Mouse (Mus musculus) testis, adult 10 weeks (tissue): Measurements from ENCODE around the gene AU041133. TPM values are rescaled to one million over a fixed set of nuclear protein-coding genes. Genes with fewer than 3 reads are reported as not detected.

ENCODE experiments used
- polyA plus RNA-seq: library from polyadenylated mRNA; stranded (reverse); fragments of 350-450 nt; fragmentation: Illumina TruSeq; extraction: RNeasy Lipid Tissue Mini Kit (QIAGEN cat#74804); gene quantifications from one replicate; pipeline ENCODE4 v1.2.3, GENCODE M21; 2014; ENCODE audit warnings: low read depth, low replicate concordance

The AU041133 gene
- polyA plus RNA-seq = 4.5 TPM

GRCm38 (mm10) chr10:82127850-82128401, at the start of gene AU041133:
AU041133 (plus strand) TSS chr10:82128013.

GRCm38 (mm10) chr10:82082728-82083621, 44.8 kb upstream of the AU041133 start, which contains the start of gene BC024063:
BC024063 (plus strand) TSS chr10:82083353.

Other genes starting within 250 kb of the AU041133 start
- 4.8 TPM for gene Zfp781, start 197.5 kb upstream of the AU041133 start, polyA plus RNA-seq
- 2.4 TPM for gene Zfp873, start 79.9 kb upstream of the AU041133 start, polyA plus RNA-seq
- gene BC024063, start 44.7 kb upstream of the AU041133 start, polyA plus RNA-seq = 6.9 TPM
- 15.4 TPM for gene Zfp938, start 113.3 kb downstream of the AU041133 start, polyA plus RNA-seq
- 264 TPM for gene 4932415D10Rik, start 188.6 kb downstream of the AU041133 start, polyA plus RNA-seq
- gene Gm4924, start 226.2 kb downstream of the AU041133 start, polyA plus RNA-seq = 10.8 TPM